Mouse (Mus musculus) MEL (cell line): ENCODE data around the gene Slit1. TPM values are rescaled to one million over a fixed set of nuclear protein-coding genes. Genes with fewer than 3 reads are reported as not detected.

Experiments
- DNase-seq: peaks from one replicate; pipeline ENCODE4 v3.0.0; 2011; ENCODE audit warnings: low read depth, low spot score
- H3K27ac ChIP-seq: 2 replicates; pipeline ENCODE4 v1.5.1; 2012; ENCODE audit warnings: low read depth, mild to moderate bottlenecking, control low read depth, low read length, moderate library complexity; ENCODE audit not compliant: control insufficient read depth
- H3K27me3 ChIP-seq, 2 experiments: fragments of 150-350 bp in 1 of 2; sonication (generic) in 1 of 2; 2 replicates each; pipeline ENCODE4 v1.6.1; 2012; ENCODE audit warnings: low read length in 2 of 2, mild to moderate bottlenecking in 2 of 2, improper control_type of control experiment in 1 of 2, moderate library complexity in 1 of 2; ENCODE audit not compliant: insufficient read depth in 2 of 2, control insufficient read depth in 1 of 2
- H3K36me3 ChIP-seq, 2 experiments: 2 replicates each; pipeline ENCODE4 v1.6.1; 2012 to 2014; ENCODE audit warnings: low read length in 2 of 2, improper control_type of control experiment in 1 of 2, inconsistent platforms in 1 of 2, mild to moderate bottlenecking in 1 of 2; ENCODE audit not compliant: insufficient read depth in 2 of 2, control insufficient read depth in 1 of 2
- H3K4me1 ChIP-seq, 2 experiments: fragments of 150-350 bp in 1 of 2; sonication (generic) in 1 of 2; 2 replicates each; pipeline ENCODE4 v1.6.1; 2012; ENCODE audit warnings: low read length in 2 of 2, improper control_type of control experiment in 1 of 2, mild to moderate bottlenecking in 1 of 2; ENCODE audit not compliant: insufficient read depth in 2 of 2, control insufficient read depth in 1 of 2
- H3K4me3 ChIP-seq, 2 experiments: fragments of 150-350 bp in 1 of 2; sonication (generic) in 1 of 2; 2 replicates each; pipeline ENCODE4 v1.5.1; 2012; ENCODE audit warnings: low read depth in 2 of 2, low read length in 2 of 2, mild to moderate bottlenecking in 2 of 2, moderate library complexity in 2 of 2, control low read depth in 1 of 2, improper control_type of control experiment in 1 of 2; ENCODE audit not compliant: control insufficient read depth in 1 of 2, insufficient read depth in 1 of 2
- H3K79me2 ChIP-seq: 2 replicates; pipeline ENCODE4 v1.6.1; 2012; ENCODE audit warnings: mild to moderate bottlenecking, low read length, moderate library complexity; ENCODE audit not compliant: control insufficient read depth, poor library complexity, insufficient read depth
- H3K9ac ChIP-seq: 2 replicates; pipeline ENCODE4 v1.6.1; 2012; ENCODE audit warnings: low read depth, mild to moderate bottlenecking, control low read depth, low read length, moderate library complexity; ENCODE audit not compliant: control insufficient read depth, poor library complexity, severe bottlenecking
- H3K9me3 ChIP-seq: fragments of 150-350 bp; sonication (generic); replicated peaks from 2 replicates; pipeline ENCODE4 v1.6.1; 2012; ENCODE audit warnings: mild to moderate bottlenecking, low read length, improper control_type of control experiment, moderate library complexity; ENCODE audit not compliant: insufficient read depth
- E2F4 ChIP-seq: IDR thresholded peaks from 2 replicates; pipeline ENCODE4 v1.6.1; 2011; ENCODE audit warnings: low read depth, low read length, improper control_type of control experiment, borderline replicate concordance
- EP300 ChIP-seq, 2 experiments: IDR thresholded peaks; 2 replicates each; pipeline ENCODE4 v1.6.1; 2011; ENCODE audit warnings: improper control_type of control experiment in 2 of 2, low read length in 2 of 2, low read depth in 1 of 2, mild to moderate bottlenecking in 1 of 2
- ETS1 ChIP-seq: IDR thresholded peaks from 2 replicates; pipeline ENCODE4 v1.6.1; 2012; ENCODE audit warnings: low read depth, mild to moderate bottlenecking, inconsistent platforms, low read length, improper control_type of control experiment, moderate library complexity
- GABPA ChIP-seq: IDR thresholded peaks from 2 replicates; pipeline ENCODE4 v1.6.1; 2012; ENCODE audit warnings: low read depth, mild to moderate bottlenecking, inconsistent platforms, low read length, improper control_type of control experiment, moderate library complexity
- KAT2A ChIP-seq: conservative IDR thresholded peaks from 2 replicates; pipeline ENCODE4 v1.6.1; 2012; ENCODE audit warnings: low read depth, low read length, improper control_type of control experiment, inconsistent platforms
- MAFK ChIP-seq: IDR thresholded peaks from 2 replicates; pipeline ENCODE4 v1.6.1; 2011; ENCODE audit warnings: low read depth, mild to moderate bottlenecking, low read length, improper control_type of control experiment, borderline replicate concordance
- MAZ ChIP-seq: IDR thresholded peaks from 2 replicates; pipeline ENCODE4 v1.6.1; 2012; ENCODE audit warnings: low read depth, mild to moderate bottlenecking, inconsistent platforms, low read length, improper control_type of control experiment
- MEF2A ChIP-seq: IDR thresholded peaks from 2 replicates; pipeline ENCODE4 v1.6.1; 2014; ENCODE audit warnings: low read depth, mild to moderate bottlenecking, inconsistent platforms, low read length, improper control_type of control experiment; ENCODE audit not compliant: poor library complexity, insufficient replicate concordance, severe bottlenecking; ENCODE audit errors: extremely low read depth
- MXI1 ChIP-seq: IDR thresholded peaks from 2 replicates; pipeline ENCODE4 v1.6.1; 2011; ENCODE audit warnings: mild to moderate bottlenecking, low read depth, low read length, improper control_type of control experiment
- MYC ChIP-seq: IDR thresholded peaks from 2 replicates; pipeline ENCODE4 v1.6.1; 2011; ENCODE audit warnings: low read depth, mild to moderate bottlenecking, low read length, improper control_type of control experiment, moderate library complexity
- POLR2A ChIP-seq, 2 experiments: IDR thresholded peaks; 2 replicates each; pipeline ENCODE4 v1.6.1; 2011 to 2012; ENCODE audit warnings: low read length in 2 of 2, mild to moderate bottlenecking in 2 of 2, control low read depth in 1 of 2, improper control_type of control experiment in 1 of 2, low read depth in 1 of 2, moderate library complexity in 1 of 2; ENCODE audit not compliant: control insufficient read depth in 1 of 2, insufficient read depth in 1 of 2, poor library complexity in 1 of 2
- RCOR1 ChIP-seq: IDR thresholded peaks from 2 replicates; pipeline ENCODE4 v1.6.1; 2012; ENCODE audit warnings: low read depth, mild to moderate bottlenecking, inconsistent platforms, low read length, improper control_type of control experiment
- TBP ChIP-seq: IDR thresholded peaks from 2 replicates; pipeline ENCODE4 v1.8.0; 2011; ENCODE audit warnings: low read depth, low read length, improper control_type of control experiment
- TCF12 ChIP-seq: IDR thresholded peaks from 2 replicates; pipeline ENCODE4 v1.6.1; 2014; ENCODE audit warnings: low read depth, mild to moderate bottlenecking, inconsistent platforms, low read length, improper control_type of control experiment, moderate library complexity
- UBTF ChIP-seq: IDR thresholded peaks from 2 replicates; pipeline ENCODE4 v1.6.1; 2012; ENCODE audit warnings: low read depth, mild to moderate bottlenecking, inconsistent platforms, low read length, improper control_type of control experiment, moderate library complexity, borderline replicate concordance; ENCODE audit not compliant: insufficient read depth
- ZNF384 ChIP-seq: IDR thresholded peaks from 2 replicates; pipeline ENCODE4 v1.6.1; 2012; ENCODE audit warnings: low read depth, mild to moderate bottlenecking, inconsistent platforms, low read length, improper control_type of control experiment
- polyA plus RNA-seq, 2 experiments: library from polyadenylated mRNA; stranded (reverse) in 1 of 2; unstranded in 1 of 2; fragments of >175 nt in 1 of 2; fragments of >200 nt in 1 of 2; gene quantifications; 2 replicates each; pipeline versions ENCODE4 v1.2.1 to v1.2.4; 2012; ENCODE audit warnings: low replicate concordance in 2 of 2, low read depth in 1 of 2; ENCODE audit not compliant: insufficient read length in 2 of 2, insufficient read depth in 1 of 2, missing spikeins in 1 of 2
- total RNA-seq: library from RNA; depleted of rRNA; stranded (reverse); fragments of 300-350 nt; gene quantifications from 2 replicates; pipeline ENCODE4 v1.2.3, GENCODE M21; 2012

The Slit1 gene
- total and polyA plus RNA-seq, 3 experiments: 0.04 TPM; not detected in 1

- TF ChIP-seq EP300 (IDR thresholded peaks at IDR 0.05; ENCODE audit: low read depth in 1 of 2, low read length in 2 of 2): no peak
- TF ChIP-seq GABPA: no peak
- TF ChIP-seq, all 39 proteins: peak for 0
- no peak overlapping the region for H3K9ac ChIP-seq
- peaks cover 0 to 6% of the 10 kb centered on the region in 2 experiments; a peak in 2 of 4 replicates for H3K4me1 ChIP-seq
- no peak for DNase-seq
- no peak overlapping the region for H3K27ac ChIP-seq
- H3K79me2 ChIP-seq: no peaks in the 10 kb centered on the region
- no peak overlapping the region for H3K4me3 ChIP-seq
- H3K36me3 ChIP-seq: no peaks in the 10 kb centered on the region; a peak in 1 of 4 replicates
- peaks cover 7 to 18% of the 10 kb centered on the region in 2 experiments for H3K27me3 ChIP-seq
- H3K9me3 ChIP-seq: no peaks in the 10 kb centered on the region
These were observed 53.4 kb downstream of the Slit1 start for GRCm38 (mm10) chr19:41690064-41690463.

GRCm38 (mm10) chr19:41688251-41688650 lies 55.2 kb downstream of the Slit1 start:
- Histone ChIP-seq H3K79me2 (no peaks in the 10 kb centered on the region), H3K27ac (no peak overlapping the region), H3K4me1 (no peaks in the 10 kb centered on the region), H3K36me3 (no peaks in the 10 kb centered on the region), H3K4me3 (no peak overlapping the region), H3K9ac (no peak overlapping the region), H3K9me3 (no peaks in the 10 kb centered on the region), H3K27me3 (peaks cover 16 to 26% of the 10 kb centered on the region in 2 experiments)
- no peak for DNase-seq
- TF ChIP-seq MYC (no peak), ZNF384 (no peak), POLR2A (IDR thresholded peaks at IDR 0.05; ENCODE audit: control insufficient read depth in 1 of 2, insufficient read depth in 1 of 2, low read depth in 1 of 2, low read length in 2 of 2, poor library complexity in 1 of 2) (no peak), MXI1 (no peak), UBTF (no peak), TCF12 (no peak), E2F4 (no peak), KAT2A (no peak), MAFK (no peak), MAZ (no peak), MEF2A (no peak), ETS1 (no peak), RCOR1 (no peak), TBP (no peak)
